Mouse (Mus musculus): ENCODE measurements around the gene Trim9. TPM values are rescaled to one million over a fixed set of nuclear protein-coding genes. Genes with fewer than 3 reads are reported as not detected.

The Trim9 gene
- polyA plus RNA-seq, 1 experiment: not detected

DNA sequence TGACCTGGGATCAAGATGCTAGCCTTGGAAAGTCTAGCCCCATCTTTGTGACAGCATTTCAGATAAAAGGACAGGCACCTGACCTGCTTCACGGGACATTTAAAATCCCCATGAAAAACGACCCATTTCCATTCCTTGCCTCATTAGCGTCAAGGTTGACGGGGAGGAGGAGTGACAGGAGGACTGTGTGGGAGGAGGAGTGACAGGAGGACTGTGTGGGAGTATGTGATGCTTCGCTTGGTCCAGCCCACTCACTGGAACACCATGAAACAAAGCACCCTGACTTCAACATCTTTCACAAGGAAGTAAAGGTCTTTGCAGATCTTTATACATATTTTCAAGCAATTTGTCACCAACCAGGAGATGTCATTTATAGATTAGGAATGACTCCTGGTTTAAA lies 139.2 kb downstream of the Trim9 start:
- H3K36me3 ChIP-seq (ENCODE audit: control insufficient read depth, insufficient read depth, low read length, poor library complexity, severe bottlenecking): no peaks in the 10 kb centered on the region
- no peak for TF ChIP-seq CTCF (IDR thresholded peaks at IDR 0.05; ENCODE audit: low read depth, low read length)
- no peak for TF ChIP-seq EP300 (IDR thresholded peaks at IDR 0.05; ENCODE audit: insufficient read depth, low read depth, low read length)
- TF ChIP-seq POLR2A (IDR thresholded peaks at IDR 0.05; ENCODE audit: insufficient read depth, low read length): no peak
- no peak overlapping the region for H3K27ac ChIP-seq (ENCODE audit: insufficient read depth, low read length)
- no peaks in the 10 kb centered on the region for H3K9me3 ChIP-seq (replicated peaks; ENCODE audit: control insufficient read depth, insufficient read depth, low read length, poor library complexity, severe bottlenecking)
- no peak overlapping the region for H3K4me3 ChIP-seq (ENCODE audit: low read depth, low read length)
- H3K27me3 ChIP-seq (ENCODE audit: control insufficient read depth, insufficient read depth, low read length, poor library complexity, severe bottlenecking): no peaks in the 10 kb centered on the region
- no peak overlapping the region for H3K9ac ChIP-seq (ENCODE audit: low read depth, poor library complexity, severe bottlenecking)
- H3K4me1 ChIP-seq (ENCODE audit: control insufficient read depth, insufficient read depth, low read length): no peaks in the 10 kb centered on the region

DNA sequence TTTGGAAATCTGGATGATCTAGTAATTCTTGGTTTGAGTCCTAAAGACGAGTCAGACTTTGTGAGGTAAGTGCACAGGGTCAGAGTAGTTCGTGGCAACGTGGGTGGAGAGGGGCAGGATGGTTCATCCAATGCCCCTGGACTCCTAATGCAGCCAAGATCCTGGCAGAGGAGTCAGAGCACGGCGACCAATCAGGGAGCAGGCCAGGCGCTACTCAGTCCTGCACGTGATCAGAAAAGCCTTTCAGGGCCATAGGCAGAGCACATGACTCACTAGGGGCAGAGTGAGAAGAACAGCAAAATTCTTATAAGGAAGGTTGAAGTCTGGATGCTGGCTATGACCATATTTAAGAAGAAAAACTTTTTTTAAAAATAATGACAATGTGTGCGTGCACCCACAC lies 143.0 kb downstream of the Trim9 start:
- no peaks in the 10 kb centered on the region for H3K4me1 ChIP-seq (ENCODE audit: control insufficient read depth, insufficient read depth, low read length)
- no peak overlapping the region for H3K27ac ChIP-seq (ENCODE audit: insufficient read depth, low read length)
- no peak overlapping the region for H3K9ac ChIP-seq (ENCODE audit: low read depth, poor library complexity, severe bottlenecking)
- TF ChIP-seq POLR2A (IDR thresholded peaks at IDR 0.05; ENCODE audit: insufficient read depth, low read length) (no peak), EP300 (IDR thresholded peaks at IDR 0.05; ENCODE audit: insufficient read depth, low read depth, low read length) (no peak)
- no peaks in the 10 kb centered on the region for H3K36me3 ChIP-seq (ENCODE audit: control insufficient read depth, insufficient read depth, low read length, poor library complexity, severe bottlenecking)
- no peak overlapping the region for H3K4me3 ChIP-seq (ENCODE audit: low read depth, low read length)
- H3K27me3 ChIP-seq (ENCODE audit: control insufficient read depth, insufficient read depth, low read length, poor library complexity, severe bottlenecking): no peaks in the 10 kb centered on the region
- H3K9me3 ChIP-seq (replicated peaks; ENCODE audit: control insufficient read depth, insufficient read depth, low read length, poor library complexity, severe bottlenecking): no peaks in the 10 kb centered on the region

DNA sequence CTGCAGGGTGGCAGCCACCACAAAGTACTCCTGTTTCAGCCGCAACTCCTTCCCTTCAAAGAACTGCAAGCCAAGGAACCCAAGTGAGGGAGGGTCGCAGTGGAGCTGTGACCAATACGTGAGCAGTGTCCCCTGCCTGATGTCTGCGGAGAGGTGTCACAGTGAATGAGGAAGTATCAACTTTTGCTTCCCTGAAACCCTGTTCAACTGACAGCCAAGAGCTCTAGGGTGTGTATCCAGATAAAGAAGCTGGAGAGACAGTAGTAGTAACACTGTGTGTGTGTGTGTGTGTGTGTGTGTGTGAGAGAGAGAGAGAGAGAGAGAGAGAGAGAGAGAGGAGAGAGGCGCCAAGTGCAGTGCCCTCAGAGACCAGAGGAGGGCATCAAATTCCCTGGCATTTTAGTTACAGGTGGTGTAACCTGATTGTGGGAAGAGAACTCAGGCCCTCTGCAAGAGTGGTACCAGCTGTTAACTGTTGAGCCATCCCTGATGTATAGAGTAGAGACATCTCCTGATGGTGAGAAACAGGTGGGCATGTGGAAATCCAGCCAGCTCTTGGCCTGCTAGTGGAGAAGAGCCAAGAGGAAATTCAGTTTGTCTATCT lies 145.4 kb downstream of the Trim9 start:
- Histone ChIP-seq H3K9me3 (replicated peaks; ENCODE audit: control insufficient read depth, insufficient read depth, low read length, poor library complexity, severe bottlenecking) (no peaks in the 10 kb centered on the region), H3K27me3 (ENCODE audit: control insufficient read depth, insufficient read depth, low read length, poor library complexity, severe bottlenecking) (no peaks in the 10 kb centered on the region), H3K36me3 (ENCODE audit: control insufficient read depth, insufficient read depth, low read length, poor library complexity, severe bottlenecking) (no peaks in the 10 kb centered on the region), H3K4me3 (ENCODE audit: low read depth, low read length) (no peak overlapping the region), H3K4me1 (ENCODE audit: control insufficient read depth, insufficient read depth, low read length) (no peaks in the 10 kb centered on the region), H3K9ac (ENCODE audit: low read depth, poor library complexity, severe bottlenecking) (no peak overlapping the region), H3K27ac (ENCODE audit: insufficient read depth, low read length) (no peak overlapping the region)
- TF ChIP-seq CTCF (IDR thresholded peaks at IDR 0.05; ENCODE audit: low read depth, low read length) (no peak), EP300 (IDR thresholded peaks at IDR 0.05; ENCODE audit: insufficient read depth, low read depth, low read length) (no peak), POLR2A (IDR thresholded peaks at IDR 0.05; ENCODE audit: insufficient read depth, low read length) (no peak)

DNA sequence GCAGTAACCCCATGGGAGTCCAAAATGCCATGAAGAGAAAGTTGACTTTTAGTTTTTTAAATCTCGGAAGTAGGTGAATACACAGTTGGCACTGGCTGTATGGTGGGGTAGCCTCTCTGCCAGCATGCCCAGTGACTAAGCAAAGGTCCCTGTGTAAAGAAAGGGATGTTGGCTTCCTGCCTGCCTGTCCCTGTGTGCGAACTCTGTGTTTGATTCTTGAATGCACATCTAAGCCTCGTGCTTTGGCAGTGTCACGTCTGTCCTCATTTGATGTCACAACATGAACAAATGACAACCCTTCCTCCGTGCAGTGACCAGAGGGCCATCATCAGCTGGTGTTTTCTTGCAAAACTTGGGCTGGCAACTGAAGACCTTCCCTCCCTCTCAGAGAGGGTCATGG lies 151.1 kb downstream of the Trim9 start:
- Histone ChIP-seq H3K27me3 (ENCODE audit: control insufficient read depth, insufficient read depth, low read length, poor library complexity, severe bottlenecking) (no peaks in the 10 kb centered on the region; the same call in 1 of the 2 replicates), H3K9ac (ENCODE audit: low read depth, poor library complexity, severe bottlenecking) (no peak overlapping the region), H3K4me3 (ENCODE audit: low read depth, low read length) (no peak overlapping the region), H3K9me3 (replicated peaks; ENCODE audit: control insufficient read depth, insufficient read depth, low read length, poor library complexity, severe bottlenecking) (no peaks in the 10 kb centered on the region), H3K36me3 (ENCODE audit: control insufficient read depth, insufficient read depth, low read length, poor library complexity, severe bottlenecking) (no peaks in the 10 kb centered on the region), H3K4me1 (ENCODE audit: control insufficient read depth, insufficient read depth, low read length) (no peaks in the 10 kb centered on the region), H3K27ac (ENCODE audit: insufficient read depth, low read length) (no peak overlapping the region)
- TF ChIP-seq CTCF (IDR thresholded peaks at IDR 0.05; ENCODE audit: low read depth, low read length): no peak
- no peak for TF ChIP-seq POLR2A (IDR thresholded peaks at IDR 0.05; ENCODE audit: insufficient read depth, low read length)
- TF ChIP-seq EP300 (IDR thresholded peaks at IDR 0.05; ENCODE audit: insufficient read depth, low read depth, low read length): no peak

- H3K36me3 ChIP-seq (ENCODE audit: control insufficient read depth, insufficient read depth, low read length, poor library complexity, severe bottlenecking): no peaks in the 10 kb centered on the region
- no peaks in the 10 kb centered on the region for H3K9me3 ChIP-seq (replicated peaks; ENCODE audit: control insufficient read depth, insufficient read depth, low read length, poor library complexity, severe bottlenecking)
- H3K9ac ChIP-seq (ENCODE audit: low read depth, poor library complexity, severe bottlenecking): no peak overlapping the region
- no peak for TF ChIP-seq CTCF (IDR thresholded peaks at IDR 0.05; ENCODE audit: low read depth, low read length)
- TF ChIP-seq EP300 (IDR thresholded peaks at IDR 0.05; ENCODE audit: insufficient read depth, low read depth, low read length): no peak
- TF ChIP-seq POLR2A (IDR thresholded peaks at IDR 0.05; ENCODE audit: insufficient read depth, low read length): no peak
- no peaks in the 10 kb centered on the region for H3K4me1 ChIP-seq (ENCODE audit: control insufficient read depth, insufficient read depth, low read length)
- H3K4me3 ChIP-seq (ENCODE audit: low read depth, low read length): no peak overlapping the region
- H3K27ac ChIP-seq (ENCODE audit: insufficient read depth, low read length): no peak overlapping the region
- no peaks in the 10 kb centered on the region; the same call in 1 of the 2 replicates for H3K27me3 ChIP-seq (ENCODE audit: control insufficient read depth, insufficient read depth, low read length, poor library complexity, severe bottlenecking)
Measured at GRCm38 (mm10) chr12:70195426-70195825, 152.0 kb downstream of the Trim9 start.

Other genes with a start within 250 kb of the Trim9 start
- 6.3 and 7.3 TPM in 2 replicates for gene Nin, start 233.9 kb downstream of the Trim9 start, polyA plus RNA-seq (2011; ENCODE audit: insufficient read depth, insufficient read length, low read depth, missing spikeins)
- not detected in 2 replicates for gene Abhd12b, start 193.5 kb downstream of the Trim9 start, polyA plus RNA-seq (2011; ENCODE audit: insufficient read depth, insufficient read length, low read depth, missing spikeins)
- gene Pygl, start 116.1 kb downstream of the Trim9 start, polyA plus RNA-seq (2011; ENCODE audit: insufficient read depth, insufficient read length, low read depth, missing spikeins): 3.6 and 4.8 TPM in 2 replicates
- gene Tmx1, start 105.5 kb upstream of the Trim9 start, polyA plus RNA-seq (2011; ENCODE audit: insufficient read depth, insufficient read length, low read depth, missing spikeins): 62.0 and 64.3 TPM in 2 replicates